Mouse (Mus musculus) MEL (cell line): Measurements from ENCODE around the gene Fblim1.

ENCODE experiments used
- CTCF ChIP-seq, 3 experiments: IDR thresholded peaks in 2 of 3; conservative IDR thresholded peaks in 1 of 3; 2 replicates each; pipeline ENCODE4 v1.5.1; 2011 to 2012; ENCODE audit warnings: low read length in 3 of 3, low read depth in 2 of 3, mild to moderate bottlenecking in 2 of 3, improper control_type of control experiment in 1 of 3, inconsistent platforms in 1 of 3, mixed read lengths in 1 of 3, moderate library complexity in 1 of 3; ENCODE audit not compliant: control insufficient read depth in 1 of 3, insufficient read depth in 1 of 3, poor library complexity in 1 of 3, severe bottlenecking in 1 of 3
- ELF1 ChIP-seq: IDR thresholded peaks from 2 replicates; pipeline ENCODE4 v1.6.1; 2014; ENCODE audit warnings: low read depth, mild to moderate bottlenecking, inconsistent platforms, low read length, improper control_type of control experiment, moderate library complexity
- EP300 ChIP-seq, 2 experiments: IDR thresholded peaks; 2 replicates each; pipeline ENCODE4 v1.6.1; 2011; ENCODE audit warnings: improper control_type of control experiment in 2 of 2, low read length in 2 of 2, low read depth in 1 of 2, mild to moderate bottlenecking in 1 of 2
- HCFC1 ChIP-seq: IDR thresholded peaks from 2 replicates; pipeline ENCODE4 v1.6.1; 2012; ENCODE audit warnings: low read depth, mild to moderate bottlenecking, inconsistent platforms, low read length, improper control_type of control experiment, moderate library complexity
- MYC ChIP-seq: IDR thresholded peaks from 2 replicates; pipeline ENCODE4 v1.6.1; 2011; ENCODE audit warnings: low read depth, mild to moderate bottlenecking, low read length, improper control_type of control experiment, moderate library complexity
- POLR2A ChIP-seq, 2 experiments: IDR thresholded peaks; 2 replicates each; pipeline ENCODE4 v1.6.1; 2011 to 2012; ENCODE audit warnings: low read length in 2 of 2, mild to moderate bottlenecking in 2 of 2, control low read depth in 1 of 2, improper control_type of control experiment in 1 of 2, low read depth in 1 of 2, moderate library complexity in 1 of 2; ENCODE audit not compliant: control insufficient read depth in 1 of 2, insufficient read depth in 1 of 2, poor library complexity in 1 of 2
- POLR2AphosphoS2 ChIP-seq: IDR thresholded peaks from 2 replicates; pipeline ENCODE4 v1.6.1; 2011; ENCODE audit warnings: low read length, improper control_type of control experiment
- POLR2AphosphoS5 ChIP-seq: IDR thresholded peaks from 2 replicates; pipeline ENCODE4 v1.6.1; 2012; ENCODE audit warnings: low read depth, borderline replicate concordance, mild to moderate bottlenecking, inconsistent platforms, low read length, moderate library complexity, mixed read lengths
- SMC3 ChIP-seq: IDR thresholded peaks from 2 replicates; pipeline ENCODE4 v1.6.1; 2011; ENCODE audit warnings: low read depth, low read length, improper control_type of control experiment
- USF1 ChIP-seq: IDR thresholded peaks from 2 replicates; pipeline ENCODE4 v1.6.1; 2014; ENCODE audit warnings: low read depth, mild to moderate bottlenecking, inconsistent platforms, low read length, improper control_type of control experiment, moderate library complexity
- ZNF384 ChIP-seq: IDR thresholded peaks from 2 replicates; pipeline ENCODE4 v1.6.1; 2012; ENCODE audit warnings: low read depth, mild to moderate bottlenecking, inconsistent platforms, low read length, improper control_type of control experiment

DNA sequence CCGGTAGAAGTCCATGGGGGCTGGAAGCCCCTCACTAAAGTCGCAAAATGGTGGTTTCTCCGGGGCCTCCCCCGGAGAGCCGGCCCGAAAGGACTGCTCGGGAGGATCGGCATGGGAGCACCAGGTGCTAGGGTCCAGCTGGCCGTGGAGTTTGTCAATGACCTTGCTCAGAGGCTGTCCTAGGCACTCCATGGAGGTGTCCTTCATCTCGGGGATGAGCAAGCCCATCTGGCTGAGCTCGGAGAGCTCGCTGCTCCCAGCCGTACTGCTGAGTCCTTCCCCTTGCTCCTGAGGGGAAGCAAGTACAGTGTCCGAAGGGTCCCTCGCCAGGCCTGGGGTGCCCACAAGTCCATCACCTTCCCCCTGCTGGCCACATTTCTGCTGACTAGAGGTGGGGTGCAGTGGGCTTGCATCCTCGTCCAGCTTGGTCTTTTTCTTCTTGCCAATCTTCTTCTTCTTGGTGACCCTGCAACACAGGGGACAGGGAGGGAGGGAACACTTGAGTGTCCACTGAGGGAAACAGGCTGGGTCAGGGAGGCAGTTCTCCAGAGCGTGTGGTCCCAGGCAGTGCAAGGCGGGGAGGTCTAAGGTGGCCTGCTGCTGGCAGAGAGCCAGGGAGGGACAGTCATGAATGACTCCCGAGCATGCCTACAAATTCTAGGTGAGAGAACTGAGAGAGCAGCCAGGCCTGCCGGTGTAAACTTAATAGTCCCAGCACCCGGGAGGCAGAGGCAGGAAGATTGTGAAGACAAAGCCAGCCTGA, 26.4 kb upstream of the Fblim1 start:
- TF ChIP-seq CTCF (IDR thresholded peaks at IDR 0.05 in 2 of 3, conservative IDR thresholded peaks at IDR 0.05 in 1 of 3; ENCODE audit: control insufficient read depth in 1 of 3, insufficient read depth in 1 of 3, low read depth in 2 of 3, low read length in 3 of 3, poor library complexity in 1 of 3, severe bottlenecking in 1 of 3) (no peak), POLR2A (IDR thresholded peaks at IDR 0.05; ENCODE audit: control insufficient read depth in 1 of 2, insufficient read depth in 1 of 2, low read depth in 1 of 2, low read length in 2 of 2, poor library complexity in 1 of 2) (no peak), MYC (no peak), POLR2AphosphoS2 (no peak), HCFC1 (no peak), SMC3 (no peak), ELF1 (no peak), ZNF384 (no peak), POLR2AphosphoS5 (no peak), USF1 (no peak), EP300 (IDR thresholded peaks at IDR 0.05; ENCODE audit: low read depth in 1 of 2, low read length in 2 of 2) (no peak)
